Mouse (Mus musculus): ENCODE measurements around the gene Lhfp. TPM values are rescaled to one million over a fixed set of nuclear protein-coding genes. Genes with fewer than 3 reads are reported as not detected.
"Not testable (repeated sequence)": the region's sequence is repeated elsewhere in the genome, so short reads cannot be mapped to it uniquely, and the experiment has no call there.

Gene Lhfp
- polyA plus RNA-seq, 1 experiment, result 17.8 TPM

GRCm38 (mm10) chr3:53277993-53278392 is 236.7 kb downstream of the Lhfp start:
- Histone ChIP-seq H3K4me3 (no peak overlapping the region), H3K27me3 (ENCODE audit: control insufficient read depth, insufficient read depth, insufficient read length) (no peaks in the 10 kb centered on the region), H3K4me2 (ENCODE audit: low read depth) (no peak overlapping the region), H3K36me3 (ENCODE audit: control insufficient read depth, insufficient read depth) (no peaks in the 10 kb centered on the region), H3K79me2 (ENCODE audit: control insufficient read depth, insufficient read depth) (no peaks in the 10 kb centered on the region), H3ac (ENCODE audit: control insufficient read depth, insufficient read length) (no peak overlapping the region)
- TF ChIP-seq SRF (IDR thresholded peaks at IDR 0.05; ENCODE audit: control insufficient read depth, insufficient read length, low read depth), result no peak
- no peak for TF ChIP-seq MAX (IDR thresholded peaks at IDR 0.05; ENCODE audit: low read depth)
- TF ChIP-seq TCF12 (IDR thresholded peaks at IDR 0.05; ENCODE audit: insufficient read depth, poor library complexity, severe bottlenecking), result no peak
- no peak for TF ChIP-seq CEBPB (IDR thresholded peaks at IDR 0.05; ENCODE audit: insufficient read depth, poor library complexity, severe bottlenecking)
- no peak for TF ChIP-seq REST (IDR thresholded peaks at IDR 0.05; ENCODE audit: insufficient read depth, insufficient read length)
- TF ChIP-seq MYOG (IDR thresholded peaks at IDR 0.05; ENCODE audit: control insufficient read depth in 1 of 3, insufficient read depth in 1 of 3, insufficient read length in 2 of 3, low read depth in 2 of 3), result no peak
- no peak for TF ChIP-seq POLR2AphosphoS2 (IDR thresholded peaks at IDR 0.05; ENCODE audit: insufficient read length, low read depth)
- TF ChIP-seq POLR2A (IDR thresholded peaks at IDR 0.05; ENCODE audit: insufficient read length, low read depth), result no peak

- not testable (repeated sequence) for H3K4me2 ChIP-seq (ENCODE audit: low read depth); H3K79me2 ChIP-seq (ENCODE audit: control insufficient read depth, insufficient read depth); H3ac ChIP-seq (ENCODE audit: control insufficient read depth, insufficient read length); H3K27me3 ChIP-seq (ENCODE audit: control insufficient read depth, insufficient read depth, insufficient read length); H3K36me3 ChIP-seq (ENCODE audit: control insufficient read depth, insufficient read depth); H3K4me3 ChIP-seq
Observed at GRCm38 (mm10) chr3:53282005-53282404, 240.7 kb downstream of the Lhfp start.

DNA sequence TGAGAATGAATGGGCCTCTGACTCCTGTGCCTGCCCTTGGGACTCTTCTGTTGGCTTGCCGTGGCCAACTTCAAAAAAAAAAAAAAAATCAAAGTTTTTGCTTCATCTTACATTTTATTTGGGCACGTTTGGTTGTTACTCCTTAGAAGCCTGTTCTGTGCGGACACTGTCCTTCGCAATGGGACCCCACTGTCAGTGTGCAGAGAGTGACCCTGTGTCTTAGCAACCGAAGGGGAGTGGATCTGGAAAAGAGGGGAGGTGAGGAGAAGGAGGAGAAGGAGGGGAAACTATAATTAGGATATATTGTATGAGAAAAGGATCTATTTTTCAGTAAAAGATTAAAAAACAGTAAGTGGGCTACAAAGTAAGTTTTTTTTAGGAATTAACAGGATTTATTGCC is 242.7 kb downstream of the Lhfp start:
- Histone ChIP-seq H3ac (ENCODE audit: control insufficient read depth, insufficient read length) (no peak overlapping the region), H3K36me3 (ENCODE audit: control insufficient read depth, insufficient read depth) (no peaks in the 10 kb centered on the region), H3K4me2 (ENCODE audit: low read depth) (peak overlapping the region; percentile 34), H3K4me3 (no peak overlapping the region), H3K27me3 (ENCODE audit: control insufficient read depth, insufficient read depth, insufficient read length) (no peaks in the 10 kb centered on the region), H3K79me2 (ENCODE audit: control insufficient read depth, insufficient read depth) (no peaks in the 10 kb centered on the region)
- TF ChIP-seq REST (IDR thresholded peaks at IDR 0.05; ENCODE audit: insufficient read depth, insufficient read length), result no peak
- no peak for TF ChIP-seq TCF12 (IDR thresholded peaks at IDR 0.05; ENCODE audit: insufficient read depth, poor library complexity, severe bottlenecking)
- no peak for TF ChIP-seq USF1 (IDR thresholded peaks at IDR 0.05; ENCODE audit: low read depth)
- TF ChIP-seq MYOD1 (IDR thresholded peaks at IDR 0.05; ENCODE audit: control insufficient read depth in 1 of 3, insufficient read length in 2 of 3, low read depth in 2 of 3), result no peak
- TF ChIP-seq CEBPB (IDR thresholded peaks at IDR 0.05; ENCODE audit: insufficient read depth, poor library complexity, severe bottlenecking), result no peak
- TF ChIP-seq SRF (IDR thresholded peaks at IDR 0.05; ENCODE audit: control insufficient read depth, insufficient read length, low read depth), result no peak
- no peak for TF ChIP-seq MYOG (IDR thresholded peaks at IDR 0.05; ENCODE audit: control insufficient read depth in 1 of 3, insufficient read depth in 1 of 3, insufficient read length in 2 of 3, low read depth in 2 of 3)
- no peak for TF ChIP-seq MAX (IDR thresholded peaks at IDR 0.05; ENCODE audit: low read depth)
- TF ChIP-seq POLR2AphosphoS2 (IDR thresholded peaks at IDR 0.05; ENCODE audit: insufficient read length, low read depth), result no peak

GRCm38 (mm10) chr3:53284471-53285177 is 243.3 kb downstream of the Lhfp start:
- Histone ChIP-seq H3K27me3 (ENCODE audit: control insufficient read depth, insufficient read depth, insufficient read length) (no peaks in the 10 kb centered on the region), H3K36me3 (ENCODE audit: control insufficient read depth, insufficient read depth) (no peaks in the 10 kb centered on the region), H3K4me3 (no peak overlapping the region), H3K79me2 (ENCODE audit: control insufficient read depth, insufficient read depth) (no peaks in the 10 kb centered on the region), H3K4me2 (ENCODE audit: low read depth) (peak overlapping the region; percentile 34), H3ac (ENCODE audit: control insufficient read depth, insufficient read length) (no peak overlapping the region)
- no peak for TF ChIP-seq CEBPB (IDR thresholded peaks at IDR 0.05; ENCODE audit: insufficient read depth, poor library complexity, severe bottlenecking)
- no peak for TF ChIP-seq SRF (IDR thresholded peaks at IDR 0.05; ENCODE audit: control insufficient read depth, insufficient read length, low read depth)
- TF ChIP-seq REST (IDR thresholded peaks at IDR 0.05; ENCODE audit: insufficient read depth, insufficient read length), result no peak
- TF ChIP-seq MYOD1 (IDR thresholded peaks at IDR 0.05; ENCODE audit: control insufficient read depth in 1 of 3, insufficient read length in 2 of 3, low read depth in 2 of 3), result no peak
- TF ChIP-seq TCF3 (IDR thresholded peaks at IDR 0.05; ENCODE audit: insufficient read length, low read depth), result no peak
- no peak for TF ChIP-seq USF1 (IDR thresholded peaks at IDR 0.05; ENCODE audit: low read depth)
- TF ChIP-seq MAX (IDR thresholded peaks at IDR 0.05; ENCODE audit: low read depth), result no peak
- no peak for TF ChIP-seq TCF12 (IDR thresholded peaks at IDR 0.05; ENCODE audit: insufficient read depth, poor library complexity, severe bottlenecking)
- no peak for TF ChIP-seq MYOG (IDR thresholded peaks at IDR 0.05; ENCODE audit: control insufficient read depth in 1 of 3, insufficient read depth in 1 of 3, insufficient read length in 2 of 3, low read depth in 2 of 3)
- no peak for TF ChIP-seq E2F4 (IDR thresholded peaks at IDR 0.05; ENCODE audit: insufficient read depth)
- no peak for TF ChIP-seq POLR2AphosphoS2 (IDR thresholded peaks at IDR 0.05; ENCODE audit: insufficient read length, low read depth)
- TF ChIP-seq POLR2A (IDR thresholded peaks at IDR 0.05; ENCODE audit: insufficient read length, low read depth), result no peak

GRCm38 (mm10) chr3:53288662-53289061 is 247.3 kb downstream of the Lhfp start:
- Histone ChIP-seq H3K36me3 (ENCODE audit: control insufficient read depth, insufficient read depth) (no peaks in the 10 kb centered on the region), H3K4me2 (ENCODE audit: low read depth) (no peak overlapping the region), H3K79me2 (ENCODE audit: control insufficient read depth, insufficient read depth) (no peaks in the 10 kb centered on the region), H3ac (ENCODE audit: control insufficient read depth, insufficient read length) (no peak overlapping the region), H3K27me3 (ENCODE audit: control insufficient read depth, insufficient read depth, insufficient read length) (no peaks in the 10 kb centered on the region), H3K4me3 (no peak overlapping the region)
- no peak for TF ChIP-seq E2F4 (IDR thresholded peaks at IDR 0.05; ENCODE audit: insufficient read depth)
- no peak for TF ChIP-seq TCF3 (IDR thresholded peaks at IDR 0.05; ENCODE audit: insufficient read length, low read depth)
- no peak for TF ChIP-seq MYOG (IDR thresholded peaks at IDR 0.05; ENCODE audit: control insufficient read depth in 1 of 3, insufficient read depth in 1 of 3, insufficient read length in 2 of 3, low read depth in 2 of 3)
- no peak for TF ChIP-seq CEBPB (IDR thresholded peaks at IDR 0.05; ENCODE audit: insufficient read depth, poor library complexity, severe bottlenecking)
- TF ChIP-seq USF1 (IDR thresholded peaks at IDR 0.05; ENCODE audit: low read depth), result no peak
- no peak for TF ChIP-seq MYOD1 (IDR thresholded peaks at IDR 0.05; ENCODE audit: control insufficient read depth in 1 of 3, insufficient read length in 2 of 3, low read depth in 2 of 3)
- no peak for TF ChIP-seq POLR2A (IDR thresholded peaks at IDR 0.05; ENCODE audit: insufficient read length, low read depth)
- no peak for TF ChIP-seq MAX (IDR thresholded peaks at IDR 0.05; ENCODE audit: low read depth)

Measured in myocyte (in vitro differentiated cells).